Mouse (Mus musculus) right cerebral cortex, postnatal 10 days (tissue): ENCODE measurements around the gene Herc1.

Source experiments
- DNase-seq, 2 experiments: peaks; one replicate each; pipeline ENCODE4 v3.0.0; 2021; ENCODE audit warnings: low spot score in 2 of 2

The Herc1 gene

GRCm38 (mm10) chr9:66349860-66350787 is at the start of gene Herc1:
Gene Herc1, plus strand, starts transcription at chr9:66350450.
- peak; percentile 97 to 98 for DNase-seq

GRCm38 (mm10) chr9:66304320-66305090 is 45.7 kb upstream of the Herc1 start:
- no peak for DNase-seq

- DNase-seq: peak; percentile 79 to 83
Measured at GRCm38 (mm10) chr9:66305121-66306112, 44.8 kb upstream of the Herc1 start.

GRCm38 (mm10) chr9:66306414-66306813 is 43.8 kb upstream of the Herc1 start:
- DNase-seq: no peak

GRCm38 (mm10) chr9:66307341-66307740 is 42.9 kb upstream of the Herc1 start:
- no peak for DNase-seq

GRCm38 (mm10) chr9:66308741-66309140 is 41.5 kb upstream of the Herc1 start:
- DNase-seq: no peak

- no peak for DNase-seq
Measured at GRCm38 (mm10) chr9:66311458-66311857, 38.8 kb upstream of the Herc1 start.

- DNase-seq: no peak
Measured at GRCm38 (mm10) chr9:66316603-66317002, 33.6 kb upstream of the Herc1 start.

- peak in 1 of 2 experiments; percentile 23 for DNase-seq
Measured at GRCm38 (mm10) chr9:66322010-66322931, 28.0 kb upstream of the Herc1 start.

GRCm38 (mm10) chr9:66326879-66327278 is 23.4 kb upstream of the Herc1 start:
- no peak for DNase-seq

GRCm38 (mm10) chr9:66329474-66329873 is 20.8 kb upstream of the Herc1 start:
- no peak for DNase-seq

- no peak for DNase-seq
Measured at GRCm38 (mm10) chr9:66330437-66330836, 19.8 kb upstream of the Herc1 start.

GRCm38 (mm10) chr9:66331548-66331947 is 18.7 kb upstream of the Herc1 start:
- DNase-seq: no peak

- no peak for DNase-seq
Measured at GRCm38 (mm10) chr9:66332393-66332792, 17.9 kb upstream of the Herc1 start.

- DNase-seq: no peak
Measured at GRCm38 (mm10) chr9:66337280-66337679, 13.0 kb upstream of the Herc1 start.

GRCm38 (mm10) chr9:66338005-66338782 is 12.1 kb upstream of the Herc1 start:
- no peak for DNase-seq

- DNase-seq: no peak
Measured at GRCm38 (mm10) chr9:66339714-66340113, 10.5 kb upstream of the Herc1 start.

- DNase-seq: no peak
Measured at GRCm38 (mm10) chr9:66340394-66341094, 9.7 kb upstream of the Herc1 start.
